Mouse (Mus musculus) spleen, adult 10 weeks (tissue): ENCODE measurements around the gene Zfp300. TPM values are rescaled to one million over a fixed set of nuclear protein-coding genes. Genes with fewer than 3 reads are reported as not detected.

Experiments used
- polyA plus RNA-seq: library from polyadenylated mRNA; stranded (reverse); fragments of 350-450 nt; fragmentation: Illumina TruSeq; extraction: RNeasy Lipid Tissue Mini Kit (QIAGEN cat#74804); gene quantifications from one replicate; pipeline ENCODE4 v1.2.3, GENCODE M21; 2015; ENCODE audit warnings: low replicate concordance; ENCODE audit not compliant: insufficient read depth

The Zfp300 gene
- polyA plus RNA-seq = 2.2 TPM

GRCm38 (mm10) chrX:21088983-21089866, at the start of gene Zfp300:
TSS of gene Zfp300 (minus strand) at chrX:21089527.

DNA sequence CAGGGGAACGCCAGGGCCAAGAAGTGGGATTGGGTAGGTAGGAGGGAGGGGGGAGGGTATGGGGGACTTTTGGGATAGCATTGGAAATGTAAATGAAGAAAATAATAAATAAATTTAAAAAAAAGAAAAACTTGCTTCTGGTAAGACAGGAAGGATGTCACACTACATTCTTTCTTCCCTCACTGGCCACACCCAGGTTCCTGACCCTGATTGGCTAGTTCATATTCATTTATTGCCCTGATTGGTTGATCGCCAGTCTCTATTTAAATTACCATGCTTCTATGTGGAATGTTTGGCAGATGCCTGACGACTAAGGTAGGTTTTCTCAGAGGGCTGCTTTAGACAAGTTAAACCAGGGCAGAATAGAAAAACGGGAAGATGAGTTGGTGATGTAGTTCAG, 26.2 kb upstream of the Zfp300 start, which contains the start of gene Ssxa1:
Ssxa1 (plus strand) TSS at position 301 of the 400 bp plus-strand sequence.

DNA sequence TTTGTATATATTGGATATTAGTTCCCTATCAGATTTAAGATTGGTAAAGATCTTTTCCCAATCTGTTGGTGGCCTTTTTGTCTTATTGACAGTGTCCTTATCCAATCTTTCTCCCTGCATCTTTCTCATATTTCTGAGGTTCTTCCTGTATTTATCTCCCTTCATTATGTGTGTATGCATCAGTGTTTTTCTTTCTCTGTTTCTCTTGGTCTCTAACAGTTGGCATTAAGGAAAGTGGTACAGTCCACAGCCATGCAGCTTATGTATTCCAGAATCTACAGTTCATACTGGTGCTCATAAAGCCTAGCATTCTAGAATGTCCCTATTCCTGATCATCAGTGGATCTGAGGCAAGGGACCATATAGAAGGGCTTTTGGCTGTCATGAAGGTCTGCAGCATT, 21.2 kb downstream of the Zfp300 start, which contains the start of gene Spaca5:
Spaca5 (plus strand) TSS at position 301 of the 400 bp plus-strand sequence.

GRCm38 (mm10) chrX:21061866-21062543, 27.3 kb downstream of the Zfp300 start, which contains the start of gene Zfp182:
TSS of gene Zfp182 (minus strand) at chrX:21062316.

Other genes starting within 250 kb of the Zfp300 start
- 6.1 TPM for gene Timp1, start 219.4 kb downstream of the Zfp300 start, polyA plus RNA-seq
- 0.65 TPM for gene Syn1, start 168.5 kb downstream of the Zfp300 start, polyA plus RNA-seq
- 103 TPM for gene Cfp, start 158.0 kb downstream of the Zfp300 start, polyA plus RNA-seq
- gene Elk1, start 138.9 kb downstream of the Zfp300 start, polyA plus RNA-seq = 12.3 TPM
- gene Uxt, start 127.5 kb downstream of the Zfp300 start, polyA plus RNA-seq = 37.4 TPM
- 46.6 TPM for gene Zfp182, start 27.2 kb downstream of the Zfp300 start, polyA plus RNA-seq
- not detected for gene Spaca5, start 21.1 kb downstream of the Zfp300 start, polyA plus RNA-seq
- not detected for gene Ssxa1, start 26.3 kb upstream of the Zfp300 start, polyA plus RNA-seq
- gene Gm21876, start 86.1 kb upstream of the Zfp300 start, polyA plus RNA-seq = not detected